Mouse (Mus musculus): ENCODE measurements around the gene Lhfp.
"Not testable (repeated sequence)": the region's sequence is repeated elsewhere in the genome, so short reads cannot be mapped to it uniquely, and the experiment has no call there.

Lhfp gene

GRCm38 (mm10) chr3:53221531-53222272, 180.4 kb downstream of the Lhfp start:
- DNase-seq, result no peak

- no peak for DNase-seq
Measured at GRCm38 (mm10) chr3:53224141-53224540, 182.8 kb downstream of the Lhfp start.

- DNase-seq, result peak in 1 of 2 experiments; percentile 42
Measured at GRCm38 (mm10) chr3:53225774-53226173, 184.4 kb downstream of the Lhfp start.

- no peak for DNase-seq
Measured at GRCm38 (mm10) chr3:53226223-53226622, 184.9 kb downstream of the Lhfp start.

GRCm38 (mm10) chr3:53227866-53228265, 186.5 kb downstream of the Lhfp start:
- DNase-seq, result no peak

GRCm38 (mm10) chr3:53230562-53230961, 189.2 kb downstream of the Lhfp start:
- DNase-seq, result no peak

GRCm38 (mm10) chr3:53231112-53231511, 189.8 kb downstream of the Lhfp start:
- no peak for DNase-seq

- DNase-seq, result peak in 1 of 2 experiments; percentile 41
Measured at GRCm38 (mm10) chr3:53232411-53232810, 191.1 kb downstream of the Lhfp start.

GRCm38 (mm10) chr3:53234689-53235088, 193.4 kb downstream of the Lhfp start:
- no peak for DNase-seq

- no peak for DNase-seq
Measured at GRCm38 (mm10) chr3:53236471-53236870, 195.1 kb downstream of the Lhfp start.

- DNase-seq, result no peak
Measured at GRCm38 (mm10) chr3:53240150-53240549, 198.8 kb downstream of the Lhfp start.

GRCm38 (mm10) chr3:53245571-53246208, 204.4 kb downstream of the Lhfp start:
- DNase-seq, result no peak

- peak; percentile 56 to 66 for DNase-seq
Measured at GRCm38 (mm10) chr3:53247102-53247501, 205.8 kb downstream of the Lhfp start.

GRCm38 (mm10) chr3:53248158-53248874, 207.0 kb downstream of the Lhfp start:
- no peak for DNase-seq

GRCm38 (mm10) chr3:53252556-53252955, 211.2 kb downstream of the Lhfp start:
- no peak for DNase-seq

GRCm38 (mm10) chr3:53253223-53253832, 212.0 kb downstream of the Lhfp start:
- peak in 1 of 2 experiments; percentile 37 for DNase-seq

GRCm38 (mm10) chr3:53258657-53259158, 217.4 kb downstream of the Lhfp start:
- DNase-seq, result no peak

GRCm38 (mm10) chr3:53266116-53266515, 224.8 kb downstream of the Lhfp start:
- DNase-seq, result no peak

GRCm38 (mm10) chr3:53267046-53267445, 225.7 kb downstream of the Lhfp start:
- no peak for DNase-seq

- DNase-seq, result no peak
Measured at GRCm38 (mm10) chr3:53273220-53273619, 231.9 kb downstream of the Lhfp start.

- DNase-seq, result no peak
Measured at GRCm38 (mm10) chr3:53277993-53278392, 236.7 kb downstream of the Lhfp start.

- not testable (repeated sequence) for DNase-seq
Measured at GRCm38 (mm10) chr3:53282005-53282404, 240.7 kb downstream of the Lhfp start.

- no peak for DNase-seq
Measured at GRCm38 (mm10) chr3:53284023-53284422, 242.7 kb downstream of the Lhfp start.
